Mouse (Mus musculus) heart, adult 2 months (tissue): ENCODE results near the gene Snap47. TPM values are rescaled to one million over a fixed set of nuclear protein-coding genes. Genes with fewer than 3 reads are reported as not detected.

ENCODE experiments used
- DNase-seq, 2 experiments: peaks; one replicate each; pipeline ENCODE4 v3.0.0; 2021
- H3K27ac ChIP-seq: fragments of 200-600 bp; 2 replicates; pipeline ENCODE4 v1.8.1; 2022
- H3K27me3 ChIP-seq: fragments of 200-500 bp; 2 replicates; pipeline ENCODE4 v1.6.1; 2012; ENCODE audit warnings: mild to moderate bottlenecking, low read length, inconsistent platforms, mixed read lengths; ENCODE audit not compliant: control insufficient read depth, insufficient read depth
- H3K36me3 ChIP-seq: fragments of 200-500 bp; 2 replicates; pipeline ENCODE4 v1.6.1; 2012; ENCODE audit warnings: low read length, inconsistent platforms; ENCODE audit not compliant: control insufficient read depth, insufficient read depth
- H3K4me1 ChIP-seq: fragments of 200-500 bp; 2 replicates; pipeline ENCODE4 v1.6.1; 2011; ENCODE audit warnings: low read length; ENCODE audit not compliant: control insufficient read depth, insufficient read depth
- H3K4me3 ChIP-seq: fragments of 200-600 bp; 2 replicates; pipeline ENCODE4 v1.8.1; 2022
- H3K79me2 ChIP-seq: fragments of 200-500 bp; replicated peaks from 2 replicates; pipeline ENCODE4 v1.6.1; 2012; ENCODE audit warnings: mild to moderate bottlenecking, inconsistent platforms, low read length, moderate library complexity, mixed read lengths; ENCODE audit not compliant: control insufficient read depth, insufficient read depth
- H3K9ac ChIP-seq: fragments of 200-500 bp; 2 replicates; pipeline ENCODE4 v1.6.1; 2012; ENCODE audit warnings: low read depth, mild to moderate bottlenecking, control low read depth, inconsistent platforms, low read length, mixed read lengths
- CTCF ChIP-seq: fragments of 200-600 bp; IDR thresholded peaks from 2 replicates; pipeline ENCODE4 v1.8.1; 2022; ENCODE audit warnings: antibody characterized with exemption, mild to moderate bottlenecking, moderate library complexity
- EP300 ChIP-seq: fragments of 200-500 bp; IDR thresholded peaks from 2 replicates; pipeline ENCODE4 v1.6.1; 2011; ENCODE audit warnings: low read depth, low read length, control low read depth; ENCODE audit not compliant: insufficient read depth
- POLR2A ChIP-seq: fragments of 200-500 bp; IDR thresholded peaks from 2 replicates; pipeline ENCODE4 v1.6.1; 2011; ENCODE audit warnings: mild to moderate bottlenecking, low read depth, low read length, control low read depth; ENCODE audit not compliant: insufficient read depth
- WGBS: fragments of 180-500 bp; shearing (Covaris S2); methylation state at CpG from one replicate; pipeline ENCODE4 v1.1.7; 2018; 5-methylcytosine and 5-hydroxymethylcytosine counted together
- intact Hi-C: fragments of 180-260 bp; cut with DNase I; formaldehyde crosslinking; loops from one replicate; pipeline ENCODE4 v1.15.1; 2025
- polyA plus RNA-seq: library from polyadenylated mRNA; depleted of rRNA; stranded (reverse); fragments of >200 nt; gene quantifications from 2 replicates; pipeline ENCODE4 v1.2.3, GENCODE M21; 2012
- total RNA-seq, 2 experiments: library from RNA; stranded (reverse); gene quantifications; 2 replicates each; pipeline ENCODE4 v1.2.3; 2021

Snap47 gene
- total and polyA plus RNA-seq, 3 experiments = 37.7 to 49.4 (median 42.2) TPM

DNA sequence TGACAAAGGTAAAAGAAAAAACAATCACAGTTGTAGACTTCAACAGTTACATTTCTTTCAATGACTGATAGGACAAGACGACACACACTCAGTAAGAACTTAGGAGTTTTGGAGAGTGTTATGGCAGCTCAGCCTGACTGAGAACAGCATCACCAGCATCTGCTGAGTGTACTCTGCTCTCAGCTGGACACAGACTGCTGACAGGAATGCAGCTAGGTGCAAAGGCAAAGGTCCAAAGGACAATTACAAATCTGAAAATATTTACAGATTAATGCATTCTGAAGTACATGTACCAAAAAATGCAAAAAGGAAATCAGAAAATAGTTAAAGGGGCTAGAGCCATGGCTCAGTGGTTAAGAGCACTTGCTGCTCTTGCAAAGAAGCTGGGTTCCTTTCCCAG is 21.0 kb downstream of the Snap47 start:
- Histone ChIP-seq H3K4me1 (no peaks in the 10 kb centered on the region; the same call in 1 of the 2 replicates), H3K4me3 (no peak overlapping the region), H3K79me2 (no peaks in the 10 kb centered on the region), H3K27me3 (no peaks in the 10 kb centered on the region), H3K9ac (no peak overlapping the region), H3K27ac (no peak overlapping the region), H3K36me3 (peaks cover 3% of the 10 kb centered on the region; the same call in 1 of the 2 replicates)
- intact Hi-C loops = no loop called here
- no peak for DNase-seq
- WGBS = 86% methylated on average over 1 of the region's 1 CpGs
- no peak for TF ChIP-seq POLR2A

DNA sequence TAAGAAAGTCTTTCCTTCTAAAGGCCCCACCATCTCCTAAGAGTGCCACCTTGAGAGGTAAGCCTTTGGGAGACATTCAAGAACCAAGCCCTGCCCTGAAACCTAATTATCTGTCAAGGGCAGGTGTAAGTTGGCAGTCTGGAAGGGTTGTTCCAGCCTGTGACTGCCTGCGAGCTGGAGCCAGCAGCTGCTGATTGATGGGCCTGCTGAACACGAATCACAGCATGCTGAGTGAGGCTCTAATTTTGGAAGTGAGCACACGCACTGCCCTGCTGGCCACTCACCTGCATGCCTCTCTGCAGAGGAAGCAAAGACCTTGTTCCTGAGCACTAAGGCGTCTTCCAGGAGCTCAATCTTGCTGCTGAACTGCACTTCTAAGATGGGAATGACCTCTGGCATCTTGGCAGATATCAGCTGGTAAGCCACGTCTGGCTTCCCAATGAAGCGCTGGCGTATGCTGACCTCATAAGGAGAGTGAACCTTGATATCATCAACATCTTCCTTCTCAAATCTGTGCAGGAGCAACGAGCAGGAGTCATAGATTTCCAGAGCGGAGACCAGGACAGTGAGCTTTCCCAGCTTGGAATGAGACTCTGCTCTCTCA is 22.8 kb downstream of the Snap47 start:
- Histone ChIP-seq H3K36me3 (peaks cover 3% of the 10 kb centered on the region; the same call in 1 of the 2 replicates), H3K9ac (no peak overlapping the region), H3K27me3 (no peaks in the 10 kb centered on the region), H3K27ac (no peak overlapping the region), H3K4me1 (no peaks in the 10 kb centered on the region; the same call in 1 of the 2 replicates), H3K79me2 (no peaks in the 10 kb centered on the region), H3K4me3 (no peak overlapping the region)
- intact Hi-C loops = no loop called here
- no peak for TF ChIP-seq EP300
- TF ChIP-seq CTCF = 0 out of 2 replicates have a peak, but pooled peaks have one; percentile 18
- no peak for TF ChIP-seq POLR2A
- 78% methylated on average over 9 of the region's 9 CpGs for WGBS
- peak in 1 of 2 experiments; percentile 48 for DNase-seq

- Histone ChIP-seq H3K27me3 (no peaks in the 10 kb centered on the region), H3K27ac (no peak overlapping the region), H3K4me3 (no peak overlapping the region), H3K79me2 (no peaks in the 10 kb centered on the region), H3K36me3 (no peaks in the 10 kb centered on the region), H3K9ac (no peak overlapping the region), H3K4me1 (peaks cover 4% of the 10 kb centered on the region)
- TF ChIP-seq CTCF (peak; percentile 49), EP300 (0 out of 2 replicates have a peak, but pooled peaks have one; percentile 56), POLR2A (no peak)
- DNase-seq = peak in 1 of 2 experiments; percentile 15
- WGBS = 29% methylated on average over 7 of the region's 7 CpGs
- intact Hi-C loops = no loop called here
Observed at GRCm38 (mm10) chr11:59425671-59426101, 25.3 kb downstream of the Snap47 start.

DNA sequence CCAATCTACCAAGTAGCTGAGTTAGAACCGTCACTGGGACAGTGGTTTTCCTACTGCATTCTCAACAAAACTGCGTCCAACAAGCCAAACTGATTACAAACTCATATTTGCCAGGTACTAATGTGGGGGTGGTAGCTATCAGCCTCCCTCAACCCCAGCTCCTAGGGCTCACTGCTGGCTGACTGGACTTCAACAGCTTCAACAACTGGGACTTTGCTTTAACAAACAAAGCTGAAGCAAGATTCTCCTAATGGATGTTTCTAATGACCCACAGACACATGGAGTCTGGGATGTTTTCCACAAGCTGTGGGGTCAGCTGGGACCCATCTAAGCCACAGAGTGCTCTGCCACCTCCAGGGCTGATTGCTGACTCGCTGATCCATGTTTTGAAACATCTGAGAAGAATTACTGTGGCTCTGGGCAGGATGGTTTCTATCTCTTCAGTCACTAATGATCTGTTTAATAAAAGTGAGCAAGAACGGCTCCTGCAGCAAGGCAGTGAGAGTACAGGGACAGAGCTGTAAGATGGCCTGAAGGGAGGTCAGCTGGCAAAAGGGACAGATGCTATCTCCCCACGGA is 27.9 kb downstream of the Snap47 start:
- H3K4me1 ChIP-seq = peaks cover 4% of the 10 kb centered on the region
- no peak for DNase-seq
- TF ChIP-seq EP300 (no peak), POLR2A (no peak), CTCF (no peak)
- H3K9ac ChIP-seq = no peak overlapping the region
- no peak overlapping the region for H3K4me3 ChIP-seq
- H3K27ac ChIP-seq = no peak overlapping the region
- no peaks in the 10 kb centered on the region for H3K79me2 ChIP-seq
- no peaks in the 10 kb centered on the region for H3K36me3 ChIP-seq
- H3K27me3 ChIP-seq = no peaks in the 10 kb centered on the region
- WGBS = 74% methylated on average over 5 of the region's 5 CpGs
- intact Hi-C loops = no loop called here

GRCm38 (mm10) chr11:59421967-59422366 is 29.0 kb downstream of the Snap47 start:
- intact Hi-C loops = no loop called here
- Histone ChIP-seq H3K9ac (no peak overlapping the region), H3K79me2 (no peaks in the 10 kb centered on the region), H3K27ac (no peak overlapping the region; the same call in 1 of the 2 replicates), H3K4me1 (peaks cover 4% of the 10 kb centered on the region), H3K4me3 (no peak overlapping the region), H3K36me3 (no peaks in the 10 kb centered on the region), H3K27me3 (no peaks in the 10 kb centered on the region)
- DNase-seq = no peak
- peak; percentile 26; the same call in 1 of the 2 replicates for TF ChIP-seq CTCF
- TF ChIP-seq POLR2A = no peak
- 87% methylated on average over 2 of the region's 2 CpGs for WGBS

GRCm38 (mm10) chr11:59421436-59421835 is 29.6 kb downstream of the Snap47 start:
- peak in 1 of 2 experiments; percentile 14 for DNase-seq

More at GRCm38 (mm10) chr11:59421436-59421835, 29.6 kb downstream of the Snap47 start:
- Histone ChIP-seq H3K9ac (no peak overlapping the region), H3K27ac (peak overlapping the region; percentile 23; the same call in 1 of the 2 replicates), H3K4me3 (no peak overlapping the region), H3K27me3 (no peaks in the 10 kb centered on the region), H3K4me1 (peaks cover 4% of the 10 kb centered on the region), H3K36me3 (no peaks in the 10 kb centered on the region), H3K79me2 (no peaks in the 10 kb centered on the region)
- TF ChIP-seq CTCF (no peak), POLR2A (no peak), EP300 (no peak)
- intact Hi-C loops = no loop called here
- WGBS = 38% methylated on average over 8 of the region's 8 CpGs
